Mouse (Mus musculus): ENCODE data around the gene Mipep.

- no peak for TF ChIP-seq POLR2A (IDR thresholded peaks at IDR 0.05; ENCODE audit: extremely low read depth, insufficient read depth, low read length)
- TF ChIP-seq CTCF (IDR thresholded peaks at IDR 0.05; ENCODE audit: extremely low read depth, insufficient read depth, low read length): no peak
Measured at GRCm38 (mm10) chr14:60777485-60777919, 6.9 kb upstream of the Mipep start.

All from cortical plate, adult 2 months (tissue).